Mouse (Mus musculus): Measurements from ENCODE around the gene Znrd1as.

The Znrd1as gene

DNA sequence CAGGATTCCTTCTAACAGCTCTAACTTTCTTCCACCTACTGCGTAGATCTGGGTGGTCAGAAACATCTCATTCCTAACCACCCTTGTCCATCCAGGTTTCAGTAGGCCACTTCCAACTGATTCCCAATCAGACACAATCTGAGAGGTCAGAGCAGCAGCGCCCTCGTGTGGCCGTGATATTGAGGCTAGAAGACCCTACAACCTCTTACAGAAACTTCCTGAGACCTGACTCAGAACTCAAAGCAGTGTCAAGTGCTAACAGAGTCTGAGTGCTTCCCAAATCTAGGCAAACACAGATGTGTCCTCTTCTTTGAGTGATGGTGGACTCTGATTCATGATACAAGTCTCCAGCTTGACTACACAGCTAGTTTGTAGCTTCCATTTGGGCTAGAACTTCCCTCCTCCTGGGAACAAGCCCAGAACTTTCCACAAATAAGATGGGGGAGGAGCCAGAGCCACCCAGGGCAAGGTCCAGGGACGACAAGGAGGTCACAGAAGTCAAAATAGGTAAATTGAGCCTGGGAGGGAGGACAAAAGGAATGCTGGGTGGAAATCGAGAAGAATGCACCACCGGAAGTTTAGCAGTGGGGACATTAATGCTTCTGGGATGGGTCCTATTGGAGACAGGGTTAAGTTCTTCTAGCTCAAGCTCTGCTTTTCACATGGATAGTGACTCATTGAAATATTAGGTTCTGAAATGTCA is 38.8 kb downstream of the Znrd1as start:
- in situ Hi-C loops (cut with MboI) = no loop called here

DNA sequence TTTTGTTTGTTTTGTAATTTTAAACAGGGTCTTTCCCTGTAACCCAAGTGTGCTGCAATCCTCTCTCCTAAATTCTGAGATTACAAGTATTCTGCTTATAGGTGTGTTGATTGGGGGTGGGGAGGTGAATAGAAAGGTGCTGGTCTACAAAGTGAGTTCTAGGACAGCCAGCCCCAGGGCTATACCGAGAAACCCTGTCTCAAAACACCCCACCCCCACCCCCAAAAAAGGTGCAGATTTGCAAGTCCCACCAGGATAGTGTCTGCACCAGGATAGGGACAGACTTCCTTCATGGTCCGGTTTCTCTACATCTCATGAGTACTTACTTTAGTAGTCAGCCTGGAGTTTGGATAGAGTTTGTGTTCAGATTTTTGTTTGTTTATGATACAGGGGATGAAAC is 40.1 kb downstream of the Znrd1as start:
- in situ Hi-C loops (cut with MboI) = no loop called here

DNA sequence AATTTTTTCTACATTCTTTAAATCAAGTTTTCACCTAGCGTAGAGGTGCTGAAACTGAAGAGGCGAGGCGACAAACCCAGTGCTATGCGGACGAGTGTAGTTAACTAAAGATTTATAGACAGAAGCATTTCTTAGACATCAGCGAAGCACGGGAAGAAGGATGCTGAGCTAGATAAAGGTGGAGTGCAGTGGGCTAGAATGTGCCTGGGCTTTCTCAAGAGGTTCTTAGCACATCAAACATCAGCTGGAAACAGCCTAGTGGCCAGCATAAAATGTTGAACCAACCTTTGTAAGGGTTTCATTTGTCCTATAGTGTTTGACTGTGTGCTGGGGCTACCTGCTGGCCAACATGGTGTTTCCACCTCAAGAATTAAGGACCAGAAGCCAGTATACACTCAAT is 42.5 kb downstream of the Znrd1as start, which contains the start of gene Zfp57:
Gene Zfp57 (plus strand): TSS at position 301 of the 400 bp plus-strand sequence.
- in situ Hi-C loops (cut with MboI) = no loop called here

DNA sequence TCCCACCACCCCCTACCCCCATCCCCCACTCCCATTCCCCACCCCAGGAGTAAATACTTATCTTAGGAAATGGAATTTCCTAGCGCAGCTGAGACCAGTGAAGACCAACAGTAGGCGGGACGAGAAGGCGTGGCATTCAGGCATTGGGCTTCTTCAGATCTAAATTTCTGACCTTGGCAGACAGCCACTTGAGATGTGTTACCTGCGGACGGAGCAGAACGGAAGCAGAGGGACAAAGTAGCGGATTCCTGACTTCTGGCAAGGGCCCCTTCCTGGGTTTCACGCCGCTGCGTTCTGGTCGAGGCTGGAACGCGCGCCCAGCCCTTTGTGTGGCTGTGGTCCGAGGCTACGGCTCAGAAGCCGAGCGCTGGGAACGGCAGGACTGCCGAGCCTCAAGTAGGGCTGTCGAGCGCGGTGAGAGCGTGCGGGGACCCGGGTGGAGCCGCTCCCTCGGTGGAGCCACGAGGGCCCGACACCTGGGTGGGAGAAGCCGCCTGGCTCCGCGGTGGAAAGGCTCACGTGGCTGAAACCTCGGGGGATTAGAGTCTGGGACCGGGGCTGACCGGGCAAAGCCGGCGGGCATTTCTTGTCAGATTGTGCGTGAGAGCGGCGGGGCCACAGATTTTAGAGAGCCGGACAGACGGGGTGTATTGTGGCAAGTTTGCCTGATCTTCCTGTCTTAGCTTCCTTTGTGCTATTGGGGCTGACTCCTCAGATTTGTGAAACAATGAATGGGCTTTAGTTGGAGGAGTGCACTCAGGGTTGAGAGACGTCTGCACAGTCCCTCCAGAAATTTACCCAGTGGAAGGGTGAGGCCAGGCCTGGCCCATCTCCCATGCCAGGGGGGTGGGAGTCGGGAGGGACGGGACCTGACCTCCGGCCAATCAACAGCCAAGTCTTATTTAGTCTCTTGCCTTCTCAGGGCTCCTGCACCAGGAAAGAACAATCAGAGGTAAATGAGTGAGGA is 44.3 kb downstream of the Znrd1as start:
- in situ Hi-C loops (cut with MboI) = no loop called here

DNA sequence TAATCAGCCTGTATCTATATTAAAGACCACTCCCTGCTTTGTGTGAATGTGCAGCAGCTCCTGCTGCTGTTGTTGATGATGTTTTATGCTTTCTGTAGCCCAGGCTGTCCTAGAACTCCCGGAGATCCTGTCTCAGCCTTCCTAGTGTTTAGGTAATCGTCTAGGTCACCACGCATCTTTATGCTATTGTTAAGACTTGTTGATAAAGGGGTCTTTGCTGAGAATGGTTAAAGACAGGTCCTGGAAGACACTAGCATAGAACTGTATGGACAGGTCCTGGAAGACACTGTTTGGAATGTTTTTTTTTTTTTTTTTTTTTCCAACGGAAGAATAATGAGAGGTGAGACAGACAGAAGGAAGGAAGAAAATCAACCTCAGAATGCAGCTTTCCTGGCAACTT is 45.0 kb downstream of the Znrd1as start:
- in situ Hi-C loops (cut with MboI) = no loop called here

DNA sequence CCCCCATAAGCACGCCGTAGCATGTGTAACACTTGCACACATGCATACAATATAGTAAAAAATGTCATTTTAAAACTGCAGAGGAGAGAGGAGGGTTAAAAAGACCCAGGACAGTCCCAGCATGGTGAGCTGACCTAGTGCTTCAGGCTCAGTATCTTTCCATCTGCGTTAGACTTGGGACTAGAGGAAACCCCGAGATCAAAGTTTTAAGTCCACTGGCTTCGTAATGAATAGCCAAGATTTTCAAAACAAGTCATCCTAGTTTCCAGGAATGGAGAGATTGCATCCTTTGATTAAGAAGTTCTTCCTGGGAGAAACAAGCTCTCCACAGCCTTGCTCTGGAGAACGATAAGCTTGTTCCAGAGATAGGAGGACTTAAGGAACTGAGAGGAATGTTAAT is 49.8 kb downstream of the Znrd1as start:
- in situ Hi-C loops (cut with MboI) = no loop called here

DNA sequence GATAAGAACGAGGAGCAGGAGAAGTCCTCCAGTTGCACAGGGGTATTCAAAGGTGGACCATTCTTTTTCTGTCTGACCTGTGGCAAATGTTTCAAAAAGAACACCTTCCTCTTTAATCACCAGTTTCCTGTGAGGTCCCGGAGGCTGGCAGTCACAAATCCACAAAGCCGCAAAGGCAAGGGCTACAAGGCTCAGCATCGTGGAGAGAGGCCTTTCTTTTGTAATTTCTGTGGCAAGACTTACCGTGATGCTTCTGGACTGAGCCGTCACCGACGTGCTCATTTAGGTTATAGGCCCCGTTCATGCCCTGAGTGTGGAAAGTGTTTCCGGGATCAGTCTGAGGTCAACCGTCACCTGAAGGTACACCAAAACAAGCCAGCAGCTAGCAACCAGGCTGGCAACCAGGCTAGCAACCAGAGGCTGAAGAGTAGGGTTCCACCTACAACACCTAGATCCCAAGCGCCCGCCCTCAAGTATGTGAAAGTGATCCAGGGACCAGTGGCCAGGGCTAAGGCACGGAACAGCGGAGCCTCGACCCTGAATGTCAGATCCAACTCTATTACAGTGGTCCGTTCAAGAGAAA is 51.2 kb downstream of the Znrd1as start:
- in situ Hi-C loops (cut with MboI) = no loop called here

DNA sequence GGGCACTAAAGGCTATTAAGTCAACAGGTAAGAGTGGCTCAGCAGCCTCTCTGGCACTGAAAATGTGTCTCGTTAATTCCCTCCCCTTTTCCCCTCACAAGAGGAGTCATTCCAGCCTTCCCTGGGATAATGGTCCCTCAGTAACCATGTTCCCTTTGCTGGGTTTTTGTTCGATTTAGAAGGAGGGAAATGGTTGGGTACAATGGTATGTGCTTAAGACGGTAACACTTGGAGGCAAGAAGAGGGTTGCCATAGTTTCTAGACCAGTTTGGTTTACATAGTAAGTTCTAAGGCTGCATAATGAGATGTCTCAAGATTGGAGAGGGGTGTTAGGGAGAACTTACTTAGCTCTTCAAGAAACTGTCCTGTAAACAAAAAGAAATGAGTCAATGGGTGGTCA is 53.3 kb downstream of the Znrd1as start:
- in situ Hi-C loops (cut with MboI) = no loop called here

DNA sequence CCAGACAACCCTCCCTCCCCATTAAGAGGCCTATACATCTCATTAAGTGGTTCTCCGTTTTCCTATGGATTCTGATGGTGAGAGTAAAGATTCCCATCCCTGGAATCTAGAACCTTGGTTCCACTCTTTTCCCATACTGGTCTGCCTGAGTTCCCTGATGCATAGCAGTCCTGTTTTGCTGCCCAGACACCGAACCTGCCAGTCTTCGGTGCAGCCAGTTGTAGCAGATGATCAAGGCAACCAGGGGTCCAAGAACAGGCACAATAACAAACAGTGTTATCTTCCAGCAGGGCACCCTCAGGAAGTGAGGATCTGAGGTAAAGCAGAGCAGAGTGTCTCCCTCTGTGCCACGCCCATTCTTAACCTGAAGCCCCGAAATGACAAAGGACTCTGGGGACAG is 53.7 kb downstream of the Znrd1as start:
- in situ Hi-C loops (cut with MboI) = no loop called here

All from mature B cell (primary cell).